In genomic region chr9:121033596-121033995, GRCm38 (mm10) we compare ENCODE assay signal across 28 mouse cellular contexts.
"Had no signal": no experiment of that assay in that cellular context is flagged by ENCODE, and none has a peak within 500 bp of the region (broad histone marks: within the 10 kb centered on the region; RNA-seq: fewer than 3 reads in every experiment).

No protein-coding gene starts in this region.

- H3K4me3 ChIP-seq: embryonic facial prominence, embryonic 10.5 days; embryonic facial prominence, embryonic 12.5 days; embryonic facial prominence, embryonic 13.5 days; embryonic facial prominence, embryonic 15.5 days; erythroblast, embryonic 14.5 days; forebrain, embryonic 10.5 days; forebrain, embryonic 12.5 days; forebrain, embryonic 13.5 days; forebrain, embryonic 15.5 days; gastrocnemius, adult 2 months; heart, adult 2 months had no signal

- DNase-seq: cerebellum, adult 2 months; cerebellum, adult 8-10 months; cerebellum, adult 9-10 months; cerebellum, adult 9-11 months; cerebellum, postnatal 10 days; cerebellum, postnatal 14 days; cerebellum, postnatal 25 days; cerebellum, postnatal 36 days; embryo, embryonic 11 days; forebrain, postnatal 0 days; gastrocnemius, adult 2 months; gastrocnemius, postnatal 10 days; gastrocnemius, postnatal 14 days; gastrocnemius, postnatal 25 days; gastrocnemius, postnatal 36 days; heart, adult 18-20 months; heart, adult 2 months had no signal

- H3K36me3 ChIP-seq: embryonic facial prominence, embryonic 10.5 days; embryonic facial prominence, embryonic 12.5 days; embryonic facial prominence, embryonic 13.5 days; embryonic facial prominence, embryonic 15.5 days; forebrain, embryonic 10.5 days; forebrain, embryonic 12.5 days; forebrain, embryonic 15.5 days had no signal

- ATAC-seq: forebrain, embryonic 13.5 days; forebrain, embryonic 14.5 days; forebrain, embryonic 15.5 days; forebrain, embryonic 16.5 days; forebrain, postnatal 0 days had no signal

- H3K27me3 ChIP-seq: embryonic facial prominence, embryonic 13.5 days; embryonic facial prominence, embryonic 15.5 days; forebrain, embryonic 13.5 days; forebrain, embryonic 15.5 days had no signal

- H3K4me2 ChIP-seq: embryonic facial prominence, embryonic 12.5 days; embryonic facial prominence, embryonic 13.5 days; embryonic facial prominence, embryonic 15.5 days; forebrain, embryonic 12.5 days; forebrain, embryonic 13.5 days; forebrain, embryonic 15.5 days had no signal

- H3K9ac ChIP-seq: embryonic facial prominence, embryonic 12.5 days; embryonic facial prominence, embryonic 13.5 days; embryonic facial prominence, embryonic 15.5 days; forebrain, embryonic 12.5 days; forebrain, embryonic 13.5 days; forebrain, embryonic 15.5 days; forebrain, postnatal 0 days had no signal

- H3K27ac ChIP-seq: embryonic facial prominence, embryonic 10.5 days; embryonic facial prominence, embryonic 12.5 days; embryonic facial prominence, embryonic 13.5 days; embryonic facial prominence, embryonic 15.5 days; forebrain, embryonic 10.5 days; forebrain, embryonic 12.5 days; forebrain, embryonic 13.5 days; forebrain, embryonic 15.5 days; gastrocnemius, adult 2 months; heart, adult 2 months had no signal

- H3K9me3 ChIP-seq: embryonic facial prominence, embryonic 10.5 days; embryonic facial prominence, embryonic 12.5 days; embryonic facial prominence, embryonic 13.5 days; embryonic facial prominence, embryonic 15.5 days; forebrain, embryonic 10.5 days; forebrain, embryonic 12.5 days; forebrain, embryonic 13.5 days; forebrain, embryonic 15.5 days had no signal
